Mouse (Mus musculus) intestine, embryonic 14.5 days (tissue): ENCODE results near the gene Guca2b. TPM values are rescaled to one million over a fixed set of nuclear protein-coding genes. Genes with fewer than 3 reads are reported as not detected.

Source experiments
- ATAC-seq: fragments of 200-750 bp; cut with Nextera tagmentation; replicated peaks from 2 replicates; pipeline ENCODE4 v1.8.0; 2017; ENCODE audit warnings: low read depth, moderate number of reproducible peaks, moderate TSS enrichment, moderate library complexity; ENCODE audit not compliant: low FRiP score, low TSS enrichment
- DNase-seq: peaks from one replicate; pipeline ENCODE4 v3.0.0-alpha.2; 2018; ENCODE audit warnings: low spot score
- H3K27ac ChIP-seq: fragments of 300-500 bp; sonication (generic); 2 replicates; pipeline ENCODE4 v1.5.1; 2014; ENCODE audit warnings: low read depth, mild to moderate bottlenecking, control low read depth
- H3K27me3 ChIP-seq: fragments of 300-500 bp; sonication (generic); replicated peaks from 2 replicates; pipeline ENCODE4 v1.6.1; 2014; ENCODE audit warnings: low read length, control low read depth; ENCODE audit not compliant: control insufficient read depth, insufficient read depth
- H3K36me3 ChIP-seq: fragments of 300-500 bp; sonication (generic); 2 replicates; pipeline ENCODE4 v1.6.1; 2014; ENCODE audit warnings: low read length, control low read depth; ENCODE audit not compliant: control insufficient read depth, insufficient read depth
- H3K4me1 ChIP-seq: fragments of 300-500 bp; sonication (generic); replicated peaks from 2 replicates; pipeline ENCODE4 v1.6.1; 2014; ENCODE audit warnings: low read length, control low read depth, mixed read lengths; ENCODE audit not compliant: control insufficient read depth, insufficient read depth
- H3K4me2 ChIP-seq: fragments of 300-500 bp; sonication (generic); 2 replicates; pipeline ENCODE4 v1.6.1; 2014; ENCODE audit warnings: low read length
- H3K4me3 ChIP-seq: fragments of 300-500 bp; sonication (generic); 2 replicates; pipeline ENCODE4 v1.5.1; 2014; ENCODE audit warnings: low read depth, low read length, control low read depth, mixed read lengths
- H3K9ac ChIP-seq: fragments of 300-500 bp; sonication (generic); 2 replicates; pipeline ENCODE4 v1.6.1; 2014; ENCODE audit warnings: mild to moderate bottlenecking, low read length
- H3K9me3 ChIP-seq: fragments of 300-500 bp; sonication (generic); 2 replicates; pipeline ENCODE4 v1.6.1; 2016; ENCODE audit warnings: low read length, control low read depth; ENCODE audit not compliant: control insufficient read depth
- WGBS: fragments of 180-500 bp; shearing (Covaris S2); extraction: QIAGEN DNeasy Blood & Tissue Kit; methylation state at CpG from one replicate; pipeline ENCODE4 v1.1.7; 2014; 5-methylcytosine and 5-hydroxymethylcytosine counted together
- polyA plus RNA-seq: library from polyadenylated mRNA; unstranded; fragments of >200 nt; fragmentation: Nextera tagmentation; extraction: Ambion mirVana; gene quantifications from 2 replicates; pipeline ENCODE4 v1.2.1, GENCODE M21; 2014

The Guca2b gene
- polyA plus RNA-seq, 1 experiment from 2014 or later: 8.7 TPM

GRCm38 (mm10) chr4:119671164-119671563 lies 12.4 kb upstream of the Guca2b start:
- Histone ChIP-seq H3K4me2 (no peak overlapping the region), H3K4me1 (no peaks in the 10 kb centered on the region), H3K4me3 (no peak overlapping the region), H3K9me3 (no peaks in the 10 kb centered on the region), H3K27me3 (no peaks in the 10 kb centered on the region), H3K36me3 (no peaks in the 10 kb centered on the region), H3K27ac (no peak overlapping the region), H3K9ac (no peak overlapping the region)
- no peak for DNase-seq
- WGBS: 86% methylated on average over 9 of the region's 9 CpGs
- no peak for ATAC-seq

GRCm38 (mm10) chr4:119670736-119671135 lies 12.0 kb upstream of the Guca2b start:
- Histone ChIP-seq H3K4me2 (no peak overlapping the region), H3K9me3 (no peaks in the 10 kb centered on the region), H3K9ac (no peak overlapping the region), H3K4me3 (no peak overlapping the region), H3K27me3 (no peaks in the 10 kb centered on the region), H3K36me3 (no peaks in the 10 kb centered on the region), H3K27ac (no peak overlapping the region), H3K4me1 (no peaks in the 10 kb centered on the region)
- WGBS: 89% methylated on average over 6 of the region's 6 CpGs
- DNase-seq (no peak), ATAC-seq (no peak)

- Histone ChIP-seq H3K4me2 (no peak overlapping the region), H3K36me3 (no peaks in the 10 kb centered on the region), H3K27me3 (no peaks in the 10 kb centered on the region), H3K9ac (no peak overlapping the region), H3K9me3 (no peaks in the 10 kb centered on the region), H3K27ac (no peak overlapping the region), H3K4me1 (no peaks in the 10 kb centered on the region), H3K4me3 (no peak overlapping the region)
- DNase-seq: no peak
- WGBS: 56% methylated on average over 7 of the region's 7 CpGs
- no peak for ATAC-seq
These were observed 11.4 kb upstream of the Guca2b start for GRCm38 (mm10) chr4:119670210-119670555.

GRCm38 (mm10) chr4:119669356-119670209 lies 10.8 kb upstream of the Guca2b start:
- WGBS: 71% methylated on average over 10 of the region's 10 CpGs
- ATAC-seq: no peak

GRCm38 (mm10) chr4:119668596-119668995 lies 9.8 kb upstream of the Guca2b start:
- Histone ChIP-seq H3K36me3 (no peaks in the 10 kb centered on the region), H3K4me3 (no peak overlapping the region), H3K4me1 (no peaks in the 10 kb centered on the region), H3K9me3 (no peaks in the 10 kb centered on the region), H3K4me2 (no peak overlapping the region), H3K27me3 (no peaks in the 10 kb centered on the region), H3K27ac (no peak overlapping the region), H3K9ac (no peak overlapping the region)
- DNase-seq: no peak
- ATAC-seq: no peak
- 69% methylated on average over 4 of the region's 4 CpGs for WGBS

More at GRCm38 (mm10) chr4:119669356-119670209, 10.8 kb upstream of the Guca2b start:
- Histone ChIP-seq H3K4me3 (no peak overlapping the region), H3K9me3 (no peaks in the 10 kb centered on the region), H3K36me3 (no peaks in the 10 kb centered on the region), H3K9ac (no peak overlapping the region), H3K27ac (no peak overlapping the region), H3K27me3 (no peaks in the 10 kb centered on the region), H3K4me1 (no peaks in the 10 kb centered on the region), H3K4me2 (no peak overlapping the region)
- no peak for DNase-seq

GRCm38 (mm10) chr4:119668185-119668584 lies 9.4 kb upstream of the Guca2b start:
- whole genome bisulfite sequencing: 85% methylated on average over 3 of the region's 3 CpGs

GRCm38 (mm10) chr4:119667454-119667853 lies 8.7 kb upstream of the Guca2b start:
- no peaks in the 10 kb centered on the region for H3K27me3 ChIP-seq
- no peaks in the 10 kb centered on the region for H3K36me3 ChIP-seq
- H3K9me3 ChIP-seq: no peaks in the 10 kb centered on the region
- H3K9ac ChIP-seq: no peak overlapping the region
- WGBS: 24% methylated on average over 5 of the region's 5 CpGs
- no peak overlapping the region for H3K4me3 ChIP-seq
- no peaks in the 10 kb centered on the region for H3K4me1 ChIP-seq
- H3K27ac ChIP-seq: no peak overlapping the region
- peak; percentile 63 for DNase-seq
- ATAC-seq: 0 out of 2 replicates have a peak, but pooled peaks have one; percentile 43
- no peak overlapping the region for H3K4me2 ChIP-seq

More at GRCm38 (mm10) chr4:119668185-119668584, 9.4 kb upstream of the Guca2b start:
- no peak overlapping the region for H3K27ac ChIP-seq
- no peaks in the 10 kb centered on the region for H3K4me1 ChIP-seq
- no peak overlapping the region for H3K4me3 ChIP-seq
- no peak overlapping the region for H3K4me2 ChIP-seq
- H3K9me3 ChIP-seq: no peaks in the 10 kb centered on the region
- H3K36me3 ChIP-seq: no peaks in the 10 kb centered on the region
- ATAC-seq: no peak
- no peak for DNase-seq
- no peaks in the 10 kb centered on the region for H3K27me3 ChIP-seq
- no peak overlapping the region for H3K9ac ChIP-seq

- Histone ChIP-seq H3K4me2 (no peak overlapping the region), H3K36me3 (no peaks in the 10 kb centered on the region), H3K27me3 (no peaks in the 10 kb centered on the region), H3K27ac (no peak overlapping the region), H3K4me3 (no peak overlapping the region), H3K9me3 (no peaks in the 10 kb centered on the region), H3K9ac (no peak overlapping the region), H3K4me1 (no peaks in the 10 kb centered on the region)
- no peak for DNase-seq
- no peak for ATAC-seq
- 60% methylated on average over 8 of the region's 8 CpGs for WGBS
These were observed 7.4 kb upstream of the Guca2b start for GRCm38 (mm10) chr4:119666116-119666515.

GRCm38 (mm10) chr4:119665166-119665565 lies 6.4 kb upstream of the Guca2b start:
- Histone ChIP-seq H3K9me3 (no peaks in the 10 kb centered on the region), H3K27me3 (no peaks in the 10 kb centered on the region), H3K4me1 (no peaks in the 10 kb centered on the region), H3K27ac (no peak overlapping the region), H3K4me2 (no peak overlapping the region), H3K9ac (no peak overlapping the region), H3K4me3 (no peak overlapping the region), H3K36me3 (no peaks in the 10 kb centered on the region)
- no peak for ATAC-seq
- WGBS: 89% methylated on average over 2 of the region's 2 CpGs
- no peak for DNase-seq
